Mouse (Mus musculus): ENCODE data around the gene Cyp2d9. TPM values are rescaled to one million over a fixed set of nuclear protein-coding genes. Genes with fewer than 3 reads are reported as not detected.

Cyp2d9 gene
- polyA plus RNA-seq, 1 experiment from 2014 or later, result 0.31 TPM

- Histone ChIP-seq H3K27ac (ENCODE audit: low read length) (no peak within 1 kb of the TSS), H3K9me3 (ENCODE audit: control insufficient read depth, low read length) (no peaks in the 10 kb centered on the region), H3K9ac (ENCODE audit: low read depth, low read length) (no peak within 1 kb of the TSS), H3K4me1 (ENCODE audit: control insufficient read depth, insufficient read depth, low read length) (no peaks in the 10 kb centered on the region), H3K27me3 (replicated peaks; ENCODE audit: control insufficient read depth, insufficient read depth, low read length) (no peaks in the 10 kb centered on the region), H3K36me3 (ENCODE audit: control insufficient read depth, insufficient read depth, low read length) (no peaks in the 10 kb centered on the region), H3K4me3 (ENCODE audit: low read length) (no peak within 1 kb of the TSS), H3K4me2 (ENCODE audit: low read depth, low read length) (no peak within 1 kb of the TSS)
- WGBS, result 94% methylated on average over 6 of the region's 6 CpGs
- no peak for ATAC-seq
Measured at GRCm38 (mm10) chr15:82406981-82407380, 26.3 kb upstream of the Cyp2d9 start, which contains the start of gene Cyp2d10. Gene Cyp2d10 (minus strand): TSS chr15:82407195.

GRCm38 (mm10) chr15:82407536-82407935 lies 25.7 kb upstream of the Cyp2d9 start:
- H3K36me3 ChIP-seq (ENCODE audit: control insufficient read depth, insufficient read depth, low read length), result no peaks in the 10 kb centered on the region
- no peak overlapping the region for H3K9ac ChIP-seq (ENCODE audit: low read depth, low read length)
- H3K4me3 ChIP-seq (ENCODE audit: low read length), result no peak overlapping the region
- no peaks in the 10 kb centered on the region for H3K4me1 ChIP-seq (ENCODE audit: control insufficient read depth, insufficient read depth, low read length)
- no peaks in the 10 kb centered on the region for H3K9me3 ChIP-seq (ENCODE audit: control insufficient read depth, low read length)
- H3K27ac ChIP-seq (ENCODE audit: low read length), result no peak overlapping the region
- no peak overlapping the region for H3K4me2 ChIP-seq (ENCODE audit: low read depth, low read length)
- no peaks in the 10 kb centered on the region for H3K27me3 ChIP-seq (replicated peaks; ENCODE audit: control insufficient read depth, insufficient read depth, low read length)
- 83% methylated on average over 4 of the region's 4 CpGs for WGBS
- ATAC-seq, result no peak

GRCm38 (mm10) chr15:82416797-82417789 lies 16.1 kb upstream of the Cyp2d9 start:
- Histone ChIP-seq H3K9me3 (ENCODE audit: control insufficient read depth, low read length) (no peaks in the 10 kb centered on the region), H3K27me3 (replicated peaks; ENCODE audit: control insufficient read depth, insufficient read depth, low read length) (no peaks in the 10 kb centered on the region), H3K4me2 (ENCODE audit: low read depth, low read length) (peak overlapping the region; percentile 32), H3K4me3 (ENCODE audit: low read length) (no peak overlapping the region), H3K4me1 (ENCODE audit: control insufficient read depth, insufficient read depth, low read length) (no peaks in the 10 kb centered on the region; the same call in none of the 2 replicates), H3K27ac (ENCODE audit: low read length) (no peak overlapping the region), H3K36me3 (ENCODE audit: control insufficient read depth, insufficient read depth, low read length) (no peaks in the 10 kb centered on the region), H3K9ac (ENCODE audit: low read depth, low read length) (peak overlapping the region; percentile 61; the same call in 1 of the 2 replicates)
- WGBS, result 34% methylated on average over 16 of the region's 16 CpGs
- peak; percentile 92 for ATAC-seq

GRCm38 (mm10) chr15:82418616-82419015 lies 14.6 kb upstream of the Cyp2d9 start:
- Histone ChIP-seq H3K9ac (ENCODE audit: low read depth, low read length) (no peak overlapping the region), H3K4me2 (ENCODE audit: low read depth, low read length) (no peak overlapping the region), H3K4me3 (ENCODE audit: low read length) (no peak overlapping the region), H3K36me3 (ENCODE audit: control insufficient read depth, insufficient read depth, low read length) (no peaks in the 10 kb centered on the region), H3K27me3 (replicated peaks; ENCODE audit: control insufficient read depth, insufficient read depth, low read length) (no peaks in the 10 kb centered on the region), H3K4me1 (ENCODE audit: control insufficient read depth, insufficient read depth, low read length) (no peaks in the 10 kb centered on the region; the same call in none of the 2 replicates), H3K27ac (ENCODE audit: low read length) (no peak overlapping the region), H3K9me3 (ENCODE audit: control insufficient read depth, low read length) (no peaks in the 10 kb centered on the region)
- ATAC-seq, result no peak
- 79% methylated on average over 1 of the region's 1 CpGs for WGBS

- H3K4me3 ChIP-seq (ENCODE audit: low read length), result no peak overlapping the region
- H3K4me1 ChIP-seq (ENCODE audit: control insufficient read depth, insufficient read depth, low read length), result no peaks in the 10 kb centered on the region
- H3K36me3 ChIP-seq (ENCODE audit: control insufficient read depth, insufficient read depth, low read length), result no peaks in the 10 kb centered on the region
- no peak overlapping the region for H3K4me2 ChIP-seq (ENCODE audit: low read depth, low read length)
- WGBS, result 74% methylated on average over 4 of the region's 4 CpGs
- no peak overlapping the region for H3K9ac ChIP-seq (ENCODE audit: low read depth, low read length)
- no peaks in the 10 kb centered on the region for H3K9me3 ChIP-seq (ENCODE audit: control insufficient read depth, low read length)
- ATAC-seq, result no peak
- no peaks in the 10 kb centered on the region for H3K27me3 ChIP-seq (replicated peaks; ENCODE audit: control insufficient read depth, insufficient read depth, low read length)
- no peak overlapping the region for H3K27ac ChIP-seq (ENCODE audit: low read length)
Measured at GRCm38 (mm10) chr15:82422935-82423334, 10.3 kb upstream of the Cyp2d9 start.

GRCm38 (mm10) chr15:82423471-82423870 lies 9.8 kb upstream of the Cyp2d9 start:
- no peak overlapping the region for H3K9ac ChIP-seq (ENCODE audit: low read depth, low read length)
- H3K4me2 ChIP-seq (ENCODE audit: low read depth, low read length), result no peak overlapping the region

GRCm38 (mm10) chr15:82433621-82434020 lies 384 bp downstream of the Cyp2d9 start:
- H3K4me1 ChIP-seq (ENCODE audit: control insufficient read depth, insufficient read depth, low read length), result no peaks in the 10 kb centered on the region
- no peak overlapping the region for H3K9ac ChIP-seq (ENCODE audit: low read depth, low read length)
- H3K4me3 ChIP-seq (ENCODE audit: low read length), result no peak overlapping the region
- peaks cover 6% of the 10 kb centered on the region for H3K9me3 ChIP-seq (ENCODE audit: control insufficient read depth, low read length)
- H3K27ac ChIP-seq (ENCODE audit: low read length), result no peak overlapping the region
- H3K36me3 ChIP-seq (ENCODE audit: control insufficient read depth, insufficient read depth, low read length), result no peaks in the 10 kb centered on the region
- 98% methylated on average over 3 of the region's 3 CpGs for WGBS
- no peak for ATAC-seq
- H3K27me3 ChIP-seq (replicated peaks; ENCODE audit: control insufficient read depth, insufficient read depth, low read length), result no peaks in the 10 kb centered on the region
- no peak overlapping the region for H3K4me2 ChIP-seq (ENCODE audit: low read depth, low read length)

More at GRCm38 (mm10) chr15:82423471-82423870, 9.8 kb upstream of the Cyp2d9 start:
- Histone ChIP-seq H3K4me3 (ENCODE audit: low read length) (no peak overlapping the region), H3K27me3 (replicated peaks; ENCODE audit: control insufficient read depth, insufficient read depth, low read length) (no peaks in the 10 kb centered on the region), H3K36me3 (ENCODE audit: control insufficient read depth, insufficient read depth, low read length) (no peaks in the 10 kb centered on the region), H3K27ac (ENCODE audit: low read length) (no peak overlapping the region), H3K9me3 (ENCODE audit: control insufficient read depth, low read length) (no peaks in the 10 kb centered on the region), H3K4me1 (ENCODE audit: control insufficient read depth, insufficient read depth, low read length) (no peaks in the 10 kb centered on the region)
- 70% methylated on average over 3 of the region's 3 CpGs for WGBS
- no peak for ATAC-seq

- H3K4me1 ChIP-seq (ENCODE audit: control insufficient read depth, insufficient read depth, low read length), result no peaks in the 10 kb centered on the region
- WGBS, result 92% methylated on average over 3 of the region's 3 CpGs
- no peak overlapping the region for H3K9ac ChIP-seq (ENCODE audit: low read depth, low read length)
- H3K4me3 ChIP-seq (ENCODE audit: low read length), result no peak overlapping the region
- no peaks in the 10 kb centered on the region for H3K36me3 ChIP-seq (ENCODE audit: control insufficient read depth, insufficient read depth, low read length)
- H3K4me2 ChIP-seq (ENCODE audit: low read depth, low read length), result no peak overlapping the region
- H3K9me3 ChIP-seq (ENCODE audit: control insufficient read depth, low read length), result peaks cover 6% of the 10 kb centered on the region
- no peaks in the 10 kb centered on the region for H3K27me3 ChIP-seq (replicated peaks; ENCODE audit: control insufficient read depth, insufficient read depth, low read length)
- no peak for ATAC-seq
- no peak overlapping the region for H3K27ac ChIP-seq (ENCODE audit: low read length)
Measured at GRCm38 (mm10) chr15:82434541-82434940, 1.3 kb downstream of the Cyp2d9 start.

- Histone ChIP-seq H3K27me3 (replicated peaks; ENCODE audit: control insufficient read depth, insufficient read depth, low read length) (no peaks in the 10 kb centered on the region), H3K4me3 (ENCODE audit: low read length) (no peak overlapping the region), H3K4me1 (ENCODE audit: control insufficient read depth, insufficient read depth, low read length) (no peaks in the 10 kb centered on the region), H3K9me3 (ENCODE audit: control insufficient read depth, low read length) (peaks cover 6% of the 10 kb centered on the region), H3K36me3 (ENCODE audit: control insufficient read depth, insufficient read depth, low read length) (no peaks in the 10 kb centered on the region), H3K4me2 (ENCODE audit: low read depth, low read length) (no peak overlapping the region), H3K9ac (ENCODE audit: low read depth, low read length) (no peak overlapping the region), H3K27ac (ENCODE audit: low read length) (no peak overlapping the region)
- WGBS, result 83% methylated on average over 3 of the region's 3 CpGs
- ATAC-seq, result no peak
Measured at GRCm38 (mm10) chr15:82435011-82435410, 1.8 kb downstream of the Cyp2d9 start.

Data from intestine, embryonic 16.5 days (tissue).